Mouse (Mus musculus) spleen, embryonic (tissue): ENCODE measurements around the gene Rpp38.

Experiments
- CTCF ChIA-PET: fragments of 350-600 bp; sonication (Branson Sonifier 250); formaldehyde crosslinking; loops from one replicate; lab custom pipeline; 2022; lab: Charles Lee

The Rpp38 gene

GRCm38 (mm10) chr2:3332484-3333242 lies at the start of gene Rpp38:
Gene Rpp38 (minus strand): TSS chr2:3332643.
- CTCF ChIA-PET = no interaction called here

DNA sequence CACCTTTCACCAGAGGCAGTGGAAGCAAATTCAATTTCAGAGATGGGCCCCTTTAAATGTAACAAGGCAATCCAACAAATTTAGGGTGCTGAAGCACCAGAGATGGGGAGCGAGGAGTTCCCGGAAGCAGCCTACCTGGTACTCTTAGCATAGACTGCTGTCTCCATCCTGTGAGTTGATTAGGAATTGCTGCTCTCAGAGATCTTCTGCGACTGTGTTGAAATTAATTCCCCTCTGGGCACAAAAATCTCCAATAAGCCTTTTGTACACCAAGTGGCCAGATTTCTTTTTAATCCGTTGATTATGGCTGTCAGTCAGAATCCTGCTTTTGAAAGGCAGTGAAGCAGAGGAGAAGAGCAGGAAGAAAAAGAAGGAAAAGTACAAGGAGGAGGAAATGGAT lies 32.7 kb upstream of the Rpp38 start:
- CTCF ChIA-PET = no interaction called here

- CTCF ChIA-PET = no interaction called here
Observed at GRCm38 (mm10) chr2:3361067-3361466, 28.6 kb upstream of the Rpp38 start.

- CTCF ChIA-PET = no interaction called here
Observed at GRCm38 (mm10) chr2:3357887-3358286, 25.4 kb upstream of the Rpp38 start.

- CTCF ChIA-PET = no interaction called here
Observed at GRCm38 (mm10) chr2:3356311-3356710, 23.9 kb upstream of the Rpp38 start.

GRCm38 (mm10) chr2:3355793-3356192 lies 23.4 kb upstream of the Rpp38 start:
- CTCF ChIA-PET = no interaction called here

DNA sequence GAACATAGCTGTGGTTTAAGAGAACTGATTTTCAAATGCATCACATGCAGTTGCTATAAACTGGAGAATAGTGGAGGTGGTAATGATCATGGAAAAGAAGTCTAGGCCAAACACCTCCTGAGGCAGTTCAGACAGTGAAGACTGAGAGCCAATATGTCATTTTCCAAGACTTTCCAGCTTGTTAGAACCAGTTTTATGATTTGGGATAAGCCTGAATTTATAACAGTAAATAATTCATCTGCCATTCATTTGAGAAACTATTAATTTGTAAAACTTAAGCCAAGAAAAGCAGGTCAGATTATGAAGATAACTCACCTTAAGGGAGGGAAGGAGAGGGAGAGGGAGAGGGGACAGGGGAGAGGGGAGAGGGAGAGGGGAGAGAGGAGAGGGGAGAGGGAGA lies 20.7 kb upstream of the Rpp38 start:
- CTCF ChIA-PET = no interaction called here

GRCm38 (mm10) chr2:3348919-3349318 lies 16.5 kb upstream of the Rpp38 start:
- CTCF ChIA-PET = no interaction called here

DNA sequence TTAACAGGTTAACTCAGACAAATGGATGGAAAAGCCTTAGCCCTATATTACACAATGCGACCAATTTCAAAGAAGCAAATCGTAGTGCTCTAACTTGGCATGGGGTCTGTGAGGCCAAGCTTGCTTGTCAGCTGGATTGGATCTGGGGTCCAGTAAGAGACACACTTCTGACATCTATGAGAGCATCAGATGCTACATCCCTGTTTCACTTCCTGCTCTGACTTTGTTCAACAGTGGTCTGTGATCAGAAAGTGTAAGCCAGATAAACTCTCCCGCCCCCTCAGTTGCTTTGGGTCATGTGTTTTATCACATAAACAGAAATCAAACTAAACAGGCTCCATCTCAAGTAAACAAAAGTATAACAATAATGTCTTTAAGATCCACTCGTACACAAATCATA lies 16.0 kb upstream of the Rpp38 start:
- CTCF ChIA-PET = no interaction called here

DNA sequence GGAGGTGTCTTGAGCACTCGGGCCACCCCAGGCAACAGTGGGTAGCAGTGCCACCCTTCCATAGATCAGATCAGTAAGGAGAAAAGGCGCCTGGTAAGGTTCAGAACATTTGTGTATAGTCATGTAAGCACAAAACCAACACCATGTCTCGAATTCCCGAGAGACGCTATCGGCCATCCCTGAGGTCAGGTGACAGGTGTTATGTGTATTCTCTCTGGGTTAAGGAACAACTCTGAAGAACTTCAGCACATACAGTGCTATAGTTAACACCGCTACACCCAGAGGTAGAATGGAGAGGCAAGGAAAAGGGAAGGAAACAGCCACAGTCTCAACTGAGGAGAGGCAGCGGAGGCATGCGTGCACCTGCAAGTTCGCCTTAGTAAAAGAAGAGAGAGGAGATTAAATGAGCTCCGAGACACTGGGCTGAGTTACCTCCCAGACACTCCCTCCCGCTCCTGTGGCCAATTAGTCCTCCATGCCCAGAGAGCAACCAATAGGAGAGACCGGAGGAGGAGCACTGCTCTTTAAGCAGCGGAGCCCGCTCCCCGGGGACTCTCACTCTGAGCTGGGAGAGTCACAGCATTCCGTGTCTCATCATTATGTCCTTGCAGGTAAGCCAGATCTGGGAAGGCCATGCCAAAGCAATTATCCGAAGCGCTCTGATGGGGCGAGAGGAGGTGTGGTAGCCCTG lies 3.3 kb upstream of the Rpp38 start, which contains the start of gene Acbd7:
TSS of gene Acbd7 (plus strand) at position 558 of the 691 bp plus-strand sequence.
- CTCF ChIA-PET = no interaction called here

- CTCF ChIA-PET = no interaction called here
Observed at GRCm38 (mm10) chr2:3333761-3334160, 1.3 kb upstream of the Rpp38 start.

- CTCF ChIA-PET = no interaction called here
Observed at GRCm38 (mm10) chr2:3332056-3332455, 387 bp downstream of the Rpp38 start.

DNA sequence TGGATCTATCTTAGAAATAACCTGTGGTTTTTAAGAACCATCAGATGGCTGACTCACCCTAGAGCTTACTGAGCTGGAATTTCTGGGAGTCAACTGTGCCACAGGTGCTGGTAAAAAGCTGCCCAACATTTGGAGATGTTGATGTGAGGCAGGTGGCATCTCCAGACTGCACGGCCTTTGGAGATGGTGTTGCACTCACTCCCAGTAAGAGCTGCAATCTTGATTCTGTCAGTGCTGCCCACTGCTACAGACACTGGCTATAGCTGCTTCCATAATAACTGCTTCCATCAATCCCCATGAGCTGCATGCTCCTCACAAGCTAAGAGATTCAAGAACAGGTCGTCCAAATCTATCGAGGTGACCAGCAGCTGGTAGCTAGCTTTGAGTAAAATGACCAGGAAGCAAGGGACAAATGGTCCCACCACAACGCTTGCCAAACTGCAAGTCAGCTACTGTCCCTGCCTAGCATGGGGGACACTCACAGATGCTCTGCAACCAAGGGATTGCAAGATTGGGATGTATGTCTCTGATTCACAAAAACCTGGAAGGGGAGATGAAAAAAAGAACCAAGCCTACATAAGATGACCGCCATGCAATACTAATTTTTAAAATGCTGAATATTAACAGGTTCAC lies 1.3 kb downstream of the Rpp38 start:
- CTCF ChIA-PET = interaction anchor here (0.6 kb wide), 1 partner anchor 92 kb away, joined by 4 read pairs; no protein-coding TSS in a partner anchor

GRCm38 (mm10) chr2:3327351-3327750 lies 5.1 kb downstream of the Rpp38 start:
- CTCF ChIA-PET = no interaction called here

GRCm38 (mm10) chr2:3326547-3326946 lies 5.9 kb downstream of the Rpp38 start:
- CTCF ChIA-PET = no interaction called here

- CTCF ChIA-PET = no interaction called here
Observed at GRCm38 (mm10) chr2:3324381-3325130, 7.9 kb downstream of the Rpp38 start.

DNA sequence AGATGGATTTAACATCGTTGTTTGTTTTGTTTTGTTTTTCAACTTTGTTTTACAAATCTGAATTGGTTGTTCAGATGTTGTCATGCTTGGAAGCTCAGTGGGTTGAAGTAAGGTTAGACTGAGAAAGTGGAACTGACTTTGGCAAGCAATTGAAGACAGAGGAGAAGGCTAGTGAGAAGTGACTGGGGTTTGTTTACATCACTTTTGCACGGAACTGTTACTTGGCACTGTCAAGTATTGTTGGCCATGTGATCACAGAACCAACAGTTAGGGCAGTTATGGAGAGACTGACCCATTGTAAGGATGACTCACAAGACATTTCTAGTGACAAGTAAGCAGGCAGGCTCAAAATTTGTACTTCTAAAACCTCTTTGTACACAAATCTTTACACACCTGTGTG lies 9.3 kb downstream of the Rpp38 start:
- CTCF ChIA-PET = no interaction called here

GRCm38 (mm10) chr2:3305426-3306025 lies 26.9 kb downstream of the Rpp38 start:
- CTCF ChIA-PET = no interaction called here

DNA sequence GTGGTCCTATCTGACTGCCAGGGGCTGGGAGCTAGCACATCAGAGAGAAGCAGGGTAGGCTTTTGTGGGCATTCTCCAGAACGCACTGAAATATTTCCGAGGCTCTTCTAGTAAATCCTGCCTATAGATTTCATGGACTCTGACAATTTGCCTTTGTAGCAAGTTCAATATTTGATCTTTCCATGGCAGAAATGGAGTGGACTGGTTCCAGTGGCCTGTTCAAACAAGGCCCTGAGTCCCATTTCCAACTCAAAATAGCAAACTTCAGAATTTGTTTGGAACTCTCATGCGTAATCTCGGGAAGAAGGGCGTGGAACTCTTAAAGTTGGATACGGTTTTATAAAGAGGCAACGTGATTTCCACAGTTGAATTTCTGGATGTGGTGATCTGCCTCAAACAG lies 36.6 kb downstream of the Rpp38 start:
- CTCF ChIA-PET = no interaction called here

DNA sequence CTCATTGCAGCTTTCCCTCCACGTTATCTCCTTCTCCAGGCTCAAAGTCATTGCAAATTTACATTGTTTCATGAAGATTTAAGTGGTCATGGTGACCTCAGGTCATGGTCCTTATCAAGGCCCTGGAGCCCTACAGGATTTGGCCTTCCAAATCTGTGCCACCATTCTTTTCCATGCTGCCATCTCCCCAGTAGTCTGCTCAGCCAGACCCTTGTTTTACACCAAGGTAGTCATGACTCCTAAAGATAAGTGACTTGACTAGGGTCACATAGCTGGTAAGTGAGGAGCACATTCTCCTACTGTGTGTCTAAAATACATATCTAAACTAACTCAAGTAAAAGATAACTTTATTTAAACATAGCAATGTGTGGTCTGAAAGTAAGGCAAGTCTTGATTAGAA lies 40.3 kb downstream of the Rpp38 start:
- CTCF ChIA-PET = no interaction called here

DNA sequence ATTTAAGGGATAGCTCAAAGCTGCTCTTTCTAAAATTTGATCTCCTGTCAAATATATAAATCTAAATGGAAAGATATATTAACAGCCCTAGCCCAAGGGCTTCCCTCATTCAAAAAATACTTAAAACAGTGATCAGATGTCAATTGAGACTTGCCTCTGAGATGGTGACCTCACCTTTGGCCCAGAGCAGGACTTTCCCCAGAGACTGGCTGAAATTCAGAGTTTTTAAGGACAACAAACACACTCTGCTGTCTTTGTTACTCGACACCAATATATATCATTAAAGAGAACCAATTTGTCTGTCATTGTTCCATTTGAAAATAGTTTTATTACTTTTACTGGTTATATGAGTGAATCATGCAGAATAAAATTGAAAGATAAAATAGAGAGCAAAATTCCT lies 42.9 kb downstream of the Rpp38 start:
- CTCF ChIA-PET = interaction anchor here (0.6 kb wide), 1 partner anchor 8 kb away, joined by 5 read pairs; no protein-coding TSS in a partner anchor
